Mouse (Mus musculus) embryonic facial prominence, embryonic 10.5 days (tissue): ENCODE measurements at regions not wholly inside any gene's neighbourhood (a gene's known extent, or its start where the extent isn't known, plus 50 kb on each side); places are given as distances from the start of the nearest gene placed in this dataset.

ENCODE experiments used
- DNase-seq: peaks from one replicate; pipeline ENCODE4 v3.0.0-alpha.2; 2017; ENCODE audit warnings: low spot score
- H3K27ac ChIP-seq: fragments of 300-500 bp; sonication (generic); replicated peaks from 2 replicates; pipeline ENCODE4 v1.5.1; 2016; ENCODE audit warnings: mild to moderate bottlenecking
- H3K27me3 ChIP-seq: fragments of 300-500 bp; sonication (generic); replicated peaks from 2 replicates; pipeline ENCODE4 v1.6.1; 2016; ENCODE audit warnings: low read depth, mild to moderate bottlenecking; ENCODE audit not compliant: poor library complexity, severe bottlenecking
- H3K36me3 ChIP-seq: fragments of 300-500 bp; sonication (generic); replicated peaks from 2 replicates; pipeline ENCODE4 v1.6.1; 2016; ENCODE audit warnings: mild to moderate bottlenecking, moderate library complexity
- H3K4me1 ChIP-seq: fragments of 300-500 bp; sonication (generic); 2 replicates; pipeline ENCODE4 v1.6.1; 2016
- H3K4me3 ChIP-seq: fragments of 300-500 bp; sonication (generic); 2 replicates; pipeline ENCODE4 v1.5.1; 2016; ENCODE audit warnings: mild to moderate bottlenecking, moderate library complexity
- H3K9me3 ChIP-seq: fragments of 300-500 bp; sonication (generic); 2 replicates; pipeline ENCODE4 v1.6.1; 2016; ENCODE audit warnings: mild to moderate bottlenecking
- WGBS: fragments of 180-500 bp; shearing (Covaris S2); methylation state at CpG from one replicate; pipeline ENCODE4 v1.1.7; 2016; 5-methylcytosine and 5-hydroxymethylcytosine counted together

- H3K27me3 ChIP-seq = no peaks in the 10 kb centered on the region
- H3K4me3 ChIP-seq = no peak overlapping the region
- H3K4me1 ChIP-seq = peaks cover 8% of the 10 kb centered on the region
Observed at GRCm38 (mm10) chr7:70733501-70733900, 367.0 kb upstream of the Nr2f2 start.

GRCm38 (mm10) chr7:70729896-70730295 is 363.4 kb upstream of the Nr2f2 start:
- Histone ChIP-seq H3K4me1 (peaks cover 8% of the 10 kb centered on the region), H3K9me3 (no peaks in the 10 kb centered on the region), H3K4me3 (no peak overlapping the region), H3K27ac (no peak overlapping the region), H3K36me3 (no peaks in the 10 kb centered on the region), H3K27me3 (no peaks in the 10 kb centered on the region)
- no peak for DNase-seq
- 88% methylated on average over 8 of the region's 8 CpGs for WGBS

More at GRCm38 (mm10) chr7:70733501-70733900, 367.0 kb upstream of the Nr2f2 start:
- Histone ChIP-seq H3K36me3 (no peaks in the 10 kb centered on the region), H3K9me3 (peaks cover 3% of the 10 kb centered on the region; the same call in 1 of the 2 replicates), H3K27ac (no peak overlapping the region)
- no peak for DNase-seq

- no peaks in the 10 kb centered on the region for H3K36me3 ChIP-seq
- no peaks in the 10 kb centered on the region for H3K9me3 ChIP-seq
- H3K4me3 ChIP-seq = no peak overlapping the region
- WGBS = 80% methylated on average over 18 of the region's 18 CpGs
- peaks cover 3% of the 10 kb centered on the region; the same call in 1 of the 2 replicates for H3K4me1 ChIP-seq
- no peaks in the 10 kb centered on the region for H3K27me3 ChIP-seq
- no peak for DNase-seq
- 0 out of 2 replicates have a peak overlapping the region, but pooled peaks have one; percentile 30 for H3K27ac ChIP-seq
Observed at GRCm38 (mm10) chr7:70718149-70718765, 351.7 kb upstream of the Nr2f2 start.

- Histone ChIP-seq H3K36me3 (no peaks in the 10 kb centered on the region), H3K27me3 (no peaks in the 10 kb centered on the region), H3K9me3 (no peaks in the 10 kb centered on the region), H3K4me1 (peaks cover 3% of the 10 kb centered on the region; the same call in 1 of the 2 replicates), H3K27ac (no peak overlapping the region), H3K4me3 (no peak overlapping the region)
- 86% methylated on average over 3 of the region's 3 CpGs for WGBS
- no peak for DNase-seq
Observed at GRCm38 (mm10) chr7:70717608-70718007, 351.1 kb upstream of the Nr2f2 start.

GRCm38 (mm10) chr7:70716811-70717458 is 350.4 kb upstream of the Nr2f2 start:
- 77% methylated on average over 4 of the region's 4 CpGs for WGBS
- no peak overlapping the region for H3K27ac ChIP-seq
- H3K36me3 ChIP-seq = no peaks in the 10 kb centered on the region
- no peaks in the 10 kb centered on the region for H3K9me3 ChIP-seq
- peak; percentile 35 for DNase-seq
- no peak overlapping the region for H3K4me3 ChIP-seq
- peaks cover 3% of the 10 kb centered on the region; the same call in 1 of the 2 replicates for H3K4me1 ChIP-seq
- no peaks in the 10 kb centered on the region for H3K27me3 ChIP-seq

DNA sequence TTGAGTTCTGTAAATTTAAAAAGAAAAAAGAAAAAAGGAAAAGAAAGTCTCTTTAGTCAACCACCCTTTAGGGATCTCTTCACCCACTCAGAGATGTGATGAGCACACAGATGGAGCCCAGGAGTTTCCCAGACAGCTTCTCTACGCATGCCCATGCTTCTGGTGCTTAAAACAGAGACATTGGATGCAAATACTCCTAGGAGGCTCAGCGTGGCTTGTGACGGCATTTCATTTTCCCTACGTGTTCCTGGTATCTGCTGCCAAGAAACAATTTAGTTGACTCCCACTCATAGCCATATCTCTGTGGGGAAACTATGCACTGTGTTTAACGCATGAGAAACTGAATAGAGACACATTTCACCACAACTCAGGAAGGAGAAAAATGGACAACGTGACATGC is 345.6 kb upstream of the Nr2f2 start:
- H3K4me1 ChIP-seq = peaks cover 3% of the 10 kb centered on the region; the same call in 1 of the 2 replicates
- no peaks in the 10 kb centered on the region for H3K27me3 ChIP-seq
- H3K36me3 ChIP-seq = no peaks in the 10 kb centered on the region
- H3K4me3 ChIP-seq = no peak overlapping the region
- no peak overlapping the region for H3K27ac ChIP-seq
- no peaks in the 10 kb centered on the region for H3K9me3 ChIP-seq
- no peak for DNase-seq
- 93% methylated on average over 6 of the region's 6 CpGs for WGBS

GRCm38 (mm10) chr7:70706281-70706680 is 339.7 kb upstream of the Nr2f2 start:
- Histone ChIP-seq H3K27me3 (no peaks in the 10 kb centered on the region), H3K4me1 (peaks cover 9% of the 10 kb centered on the region; the same call in 1 of the 2 replicates), H3K27ac (no peak overlapping the region), H3K36me3 (no peaks in the 10 kb centered on the region), H3K9me3 (no peaks in the 10 kb centered on the region), H3K4me3 (no peak overlapping the region)
- no peak for DNase-seq
- WGBS = 65% methylated on average over 9 of the region's 9 CpGs

GRCm38 (mm10) chr7:70703784-70704183 is 337.2 kb upstream of the Nr2f2 start:
- Histone ChIP-seq H3K27ac (no peak overlapping the region), H3K4me1 (peaks cover 27% of the 10 kb centered on the region), H3K9me3 (no peaks in the 10 kb centered on the region), H3K36me3 (no peaks in the 10 kb centered on the region), H3K27me3 (no peaks in the 10 kb centered on the region), H3K4me3 (no peak overlapping the region)
- DNase-seq = no peak
- WGBS = 89% methylated on average over 1 of the region's 1 CpGs

DNA sequence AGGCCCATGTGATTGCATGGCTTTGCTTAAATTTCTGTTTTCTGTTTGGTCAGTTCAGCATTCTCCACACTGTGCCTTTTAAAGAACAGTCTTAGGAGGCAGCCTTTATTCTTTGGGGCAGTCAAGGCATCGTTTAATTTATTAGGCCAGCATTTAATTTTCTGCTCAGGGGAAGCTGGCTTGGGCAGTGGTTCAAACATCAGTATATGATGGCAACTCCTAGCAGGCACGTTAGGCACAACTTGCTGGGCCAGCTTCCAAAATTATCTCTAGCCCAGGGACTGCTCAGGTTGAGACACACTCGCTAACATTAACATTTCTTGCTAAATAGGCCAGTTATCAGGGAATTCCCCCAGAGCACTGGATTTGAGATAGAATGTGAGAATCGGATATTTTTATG is 333.9 kb upstream of the Nr2f2 start:
- Histone ChIP-seq H3K4me3 (no peak overlapping the region), H3K9me3 (no peaks in the 10 kb centered on the region), H3K36me3 (no peaks in the 10 kb centered on the region), H3K27me3 (no peaks in the 10 kb centered on the region), H3K27ac (no peak overlapping the region), H3K4me1 (peaks cover 37% of the 10 kb centered on the region)
- no peak for DNase-seq
- 77% methylated on average over 4 of the region's 4 CpGs for WGBS

- Histone ChIP-seq H3K4me1 (peaks cover 37% of the 10 kb centered on the region), H3K27me3 (no peaks in the 10 kb centered on the region), H3K4me3 (no peak overlapping the region), H3K9me3 (no peaks in the 10 kb centered on the region), H3K27ac (peak overlapping the region; percentile 61), H3K36me3 (no peaks in the 10 kb centered on the region)
- WGBS = 25% methylated on average over 2 of the region's 2 CpGs
- peak; percentile 66 for DNase-seq
Observed at GRCm38 (mm10) chr7:70699391-70699790, 332.9 kb upstream of the Nr2f2 start.

DNA sequence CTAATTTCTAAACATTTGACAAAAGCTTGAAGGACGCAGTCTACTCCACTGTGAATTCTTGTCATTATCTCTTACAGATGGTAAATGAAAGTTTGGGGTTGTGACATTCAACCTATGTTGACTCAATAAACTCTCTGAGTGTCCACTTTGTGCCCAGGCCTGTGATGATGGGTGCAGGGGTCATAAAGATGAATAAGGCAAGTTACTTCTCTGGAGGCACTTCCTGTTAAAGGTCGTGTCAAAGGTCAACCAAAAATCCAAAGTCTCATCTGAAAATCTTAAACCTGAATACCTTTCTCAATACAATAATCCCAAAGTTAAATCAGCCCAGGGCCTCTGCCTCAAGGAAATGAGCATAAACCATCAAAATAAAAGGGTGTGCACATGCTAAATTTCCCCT is 332.5 kb upstream of the Nr2f2 start:
- DNase-seq = peak; percentile 21
- 38% methylated on average over 2 of the region's 2 CpGs for WGBS
- no peak overlapping the region for H3K27ac ChIP-seq

DNA sequence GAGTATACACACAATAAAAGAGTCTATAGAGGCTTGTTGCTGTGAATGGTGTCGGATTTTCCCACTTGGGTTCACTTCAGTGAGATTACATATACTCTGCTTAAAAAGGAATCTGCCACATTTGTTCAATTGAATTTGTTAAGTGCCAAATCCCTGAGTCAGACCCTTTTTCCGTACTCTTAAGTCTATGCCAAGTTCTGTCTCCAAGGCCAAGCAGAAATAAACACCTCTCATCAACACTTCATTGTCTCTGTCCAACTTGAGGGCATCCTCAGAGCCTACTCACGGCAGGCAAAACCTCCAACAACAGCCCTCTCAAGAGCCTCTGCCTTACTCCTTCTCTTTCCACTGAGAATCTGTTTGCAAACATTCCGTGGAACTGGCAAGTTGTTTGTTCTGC is 325.6 kb upstream of the Nr2f2 start:
- H3K9me3 ChIP-seq = no peaks in the 10 kb centered on the region
- no peaks in the 10 kb centered on the region for H3K27me3 ChIP-seq
- no peak overlapping the region for H3K27ac ChIP-seq
- 87% methylated on average over 4 of the region's 4 CpGs for WGBS
- H3K4me1 ChIP-seq = peaks cover 2% of the 10 kb centered on the region
- H3K36me3 ChIP-seq = no peaks in the 10 kb centered on the region
- no peak for DNase-seq
- no peak overlapping the region for H3K4me3 ChIP-seq

More for the DNA sequence above, 332.5 kb upstream of the Nr2f2 start:
- Histone ChIP-seq H3K4me1 (peaks cover 37% of the 10 kb centered on the region), H3K9me3 (no peaks in the 10 kb centered on the region), H3K36me3 (no peaks in the 10 kb centered on the region), H3K4me3 (no peak overlapping the region), H3K27me3 (no peaks in the 10 kb centered on the region)

GRCm38 (mm10) chr7:70690845-70691244 is 324.3 kb upstream of the Nr2f2 start:
- H3K4me3 ChIP-seq = no peak overlapping the region
- H3K27me3 ChIP-seq = no peaks in the 10 kb centered on the region
- no peak overlapping the region for H3K27ac ChIP-seq
- WGBS = 93% methylated on average over 7 of the region's 7 CpGs
- no peaks in the 10 kb centered on the region for H3K4me1 ChIP-seq
- DNase-seq = no peak
- H3K36me3 ChIP-seq = no peaks in the 10 kb centered on the region
- no peaks in the 10 kb centered on the region for H3K9me3 ChIP-seq
